Mouse (Mus musculus): ENCODE data around the gene Kcna6. TPM values are rescaled to one million over a fixed set of nuclear protein-coding genes. Genes with fewer than 3 reads are reported as not detected.

The Kcna6 gene
- polyA plus RNA-seq, 1 experiment from 2014 or later = 12.5 TPM

- Histone ChIP-seq H3K9me3 (replicated peaks) (no peaks in the 10 kb centered on the region), H3K4me1 (peaks cover 38% of the 10 kb centered on the region), H3K27me3 (no peaks in the 10 kb centered on the region), H3K9ac (no peak overlapping the region), H3K4me2 (replicated peaks) (no peak overlapping the region), H3K36me3 (no peaks in the 10 kb centered on the region), H3K4me3 (no peak overlapping the region), H3K27ac (peak overlapping the region; percentile 70)
- peak; percentile 48; the same call in 1 of the 2 replicates for ATAC-seq (ENCODE audit: low FRiP score)
- WGBS = 49% methylated on average over 5 of the region's 5 CpGs
Measured at GRCm38 (mm10) chr6:126766552-126766951, 26.1 kb upstream of the Kcna6 start.

DNA sequence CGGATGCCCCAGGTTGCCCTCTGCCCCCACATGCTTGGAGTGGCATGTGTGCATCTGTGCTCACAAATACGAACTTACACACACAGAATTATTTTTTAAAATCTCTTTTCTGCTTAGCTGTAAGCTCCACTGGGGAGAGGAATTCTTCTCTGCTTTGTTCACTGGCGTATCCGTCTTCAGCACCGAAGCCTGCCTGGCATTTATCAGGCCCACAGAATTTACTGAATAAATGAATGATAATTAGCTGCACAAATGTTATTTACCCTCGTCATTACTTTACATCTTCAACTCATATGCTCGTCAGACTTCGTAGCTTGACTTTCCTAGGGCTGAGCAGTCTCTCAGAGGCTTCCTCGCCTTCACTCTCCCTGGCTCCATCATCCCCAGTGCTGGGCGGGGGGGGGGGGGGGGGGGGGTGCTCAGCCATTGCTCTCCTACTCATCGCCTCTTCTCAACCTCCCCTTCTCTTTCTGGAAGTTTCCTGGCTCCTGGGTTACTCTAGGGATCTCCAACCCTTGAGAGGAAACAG is 24.2 kb upstream of the Kcna6 start:
- Histone ChIP-seq H3K4me2 (replicated peaks) (no peak overlapping the region), H3K36me3 (no peaks in the 10 kb centered on the region), H3K9ac (no peak overlapping the region), H3K9me3 (replicated peaks) (no peaks in the 10 kb centered on the region), H3K4me3 (no peak overlapping the region), H3K4me1 (peaks cover 32% of the 10 kb centered on the region), H3K27me3 (no peaks in the 10 kb centered on the region), H3K27ac (no peak overlapping the region)
- 60% methylated on average over 11 of the region's 11 CpGs for WGBS
- ATAC-seq (ENCODE audit: low FRiP score) = no peak

GRCm38 (mm10) chr6:126761362-126761761 is 20.9 kb upstream of the Kcna6 start:
- Histone ChIP-seq H3K4me2 (replicated peaks) (no peak overlapping the region), H3K9ac (no peak overlapping the region), H3K36me3 (no peaks in the 10 kb centered on the region), H3K4me1 (peaks cover 5% of the 10 kb centered on the region), H3K27ac (no peak overlapping the region), H3K9me3 (replicated peaks) (no peaks in the 10 kb centered on the region), H3K27me3 (no peaks in the 10 kb centered on the region), H3K4me3 (no peak overlapping the region)
- ATAC-seq (ENCODE audit: low FRiP score) = no peak
- 90% methylated on average over 4 of the region's 4 CpGs for WGBS

- H3K9me3 ChIP-seq (replicated peaks) = no peaks in the 10 kb centered on the region
- H3K4me3 ChIP-seq = no peak overlapping the region
- H3K4me1 ChIP-seq = peaks cover 14% of the 10 kb centered on the region
- peak overlapping the region; percentile 2; the same call in 1 of the 2 replicates for H3K4me2 ChIP-seq (replicated peaks)
- H3K9ac ChIP-seq = no peak overlapping the region
- no peaks in the 10 kb centered on the region for H3K36me3 ChIP-seq
- no peaks in the 10 kb centered on the region for H3K27me3 ChIP-seq
- WGBS = 36% methylated on average over 8 of the region's 8 CpGs
- H3K27ac ChIP-seq = no peak overlapping the region
- ATAC-seq (ENCODE audit: low FRiP score) = no peak
Measured at GRCm38 (mm10) chr6:126755729-126756411, 15.4 kb upstream of the Kcna6 start.

GRCm38 (mm10) chr6:126752520-126752919 is 12.0 kb upstream of the Kcna6 start:
- peak; percentile 51; the same call in 1 of the 2 replicates for ATAC-seq (ENCODE audit: low FRiP score)
- H3K27ac ChIP-seq = peak overlapping the region; percentile 25
- no peaks in the 10 kb centered on the region for H3K36me3 ChIP-seq
- H3K4me3 ChIP-seq = no peak overlapping the region
- 24% methylated on average over 12 of the region's 12 CpGs for WGBS
- no peak overlapping the region for H3K9ac ChIP-seq
- H3K4me1 ChIP-seq = peaks cover 14% of the 10 kb centered on the region
- no peaks in the 10 kb centered on the region for H3K27me3 ChIP-seq
- no peak overlapping the region; the same call in 1 of the 2 replicates for H3K4me2 ChIP-seq (replicated peaks)
- no peaks in the 10 kb centered on the region for H3K9me3 ChIP-seq (replicated peaks)

DNA sequence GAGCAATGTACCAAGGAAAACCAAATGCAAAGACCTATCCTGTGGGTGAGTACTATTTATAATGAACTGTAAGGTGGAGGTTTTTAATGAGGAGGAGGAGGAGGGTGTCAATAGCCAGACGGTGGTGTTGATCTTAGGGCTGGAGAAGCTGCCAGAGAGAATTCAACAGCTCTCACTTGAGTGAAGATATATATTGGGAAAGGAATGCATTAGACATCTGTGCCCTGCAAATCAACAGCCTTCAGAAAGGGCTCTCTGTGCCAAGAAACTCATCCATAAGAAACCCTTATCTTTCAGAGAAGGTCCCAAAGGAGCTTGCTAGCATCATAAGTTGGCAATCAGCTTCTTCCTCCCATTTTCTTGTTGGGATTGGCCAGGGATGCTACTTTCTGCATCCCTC is 5.4 kb upstream of the Kcna6 start:
- Histone ChIP-seq H3K4me2 (replicated peaks) (no peak overlapping the region), H3K27me3 (peaks cover 7% of the 10 kb centered on the region; the same call in 1 of the 2 replicates), H3K36me3 (no peaks in the 10 kb centered on the region), H3K27ac (no peak overlapping the region), H3K9me3 (replicated peaks) (no peaks in the 10 kb centered on the region), H3K9ac (no peak overlapping the region), H3K4me1 (no peaks in the 10 kb centered on the region), H3K4me3 (no peak overlapping the region)
- 70% methylated on average over 1 of the region's 1 CpGs for WGBS
- no peak for ATAC-seq (ENCODE audit: low FRiP score)

GRCm38 (mm10) chr6:126742610-126743009 is 2.1 kb upstream of the Kcna6 start:
- Histone ChIP-seq H3K4me3 (no peak overlapping the region), H3K4me1 (peaks cover 16% of the 10 kb centered on the region; the same call in 1 of the 2 replicates), H3K27ac (no peak overlapping the region), H3K36me3 (no peaks in the 10 kb centered on the region), H3K27me3 (peaks cover 30% of the 10 kb centered on the region), H3K9ac (no peak overlapping the region), H3K9me3 (replicated peaks) (no peaks in the 10 kb centered on the region), H3K4me2 (replicated peaks) (no peak overlapping the region)
- 58% methylated on average over 3 of the region's 3 CpGs for WGBS
- ATAC-seq (ENCODE audit: low FRiP score) = no peak

DNA sequence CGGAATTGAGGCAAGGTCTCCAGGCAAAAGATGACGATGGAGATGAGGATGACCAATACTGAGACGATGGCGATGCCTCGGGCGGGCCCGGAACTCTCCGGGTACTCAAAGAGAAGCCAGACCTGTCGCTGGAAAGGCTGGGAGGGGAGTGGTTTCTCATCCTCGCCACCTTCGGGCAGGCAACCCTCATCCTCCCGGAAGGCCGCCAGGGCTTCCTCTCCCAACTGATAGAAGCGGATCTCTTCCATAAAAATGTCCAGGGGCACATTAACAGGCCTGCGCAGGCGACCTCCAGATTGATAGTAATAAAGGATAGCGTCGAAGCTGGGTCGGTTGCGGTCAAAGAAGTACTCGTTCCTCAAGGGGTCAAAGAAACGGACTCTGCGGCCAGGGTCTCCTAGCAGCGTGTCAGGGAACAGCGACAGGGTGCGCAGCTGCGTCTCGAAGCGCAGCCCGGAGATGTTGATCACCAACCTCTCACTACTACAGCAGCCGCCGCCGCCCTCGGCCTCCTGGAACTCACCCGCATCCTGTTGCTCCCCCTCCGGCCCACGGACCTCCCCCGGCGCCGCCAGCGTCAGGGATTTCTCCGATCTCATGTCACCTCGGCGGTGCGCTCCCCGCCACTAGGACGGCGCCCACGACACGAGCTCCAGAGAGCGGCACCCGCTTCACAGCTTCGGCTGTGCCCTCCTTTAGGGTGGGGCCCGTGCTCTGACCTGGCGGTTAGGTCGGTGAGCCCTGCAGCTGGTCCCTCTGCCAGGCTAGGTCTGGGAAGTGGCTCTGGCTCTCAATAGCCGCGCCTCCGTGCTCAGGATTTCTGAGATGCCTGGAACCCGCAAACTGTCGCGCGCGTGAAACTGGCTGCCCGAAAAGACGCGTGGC is 906 bp downstream of the Kcna6 start:
- H3K36me3 ChIP-seq = no peaks in the 10 kb centered on the region
- H3K9me3 ChIP-seq (replicated peaks) = no peaks in the 10 kb centered on the region
- peaks cover 34% of the 10 kb centered on the region for H3K27me3 ChIP-seq
- peaks cover 26% of the 10 kb centered on the region for H3K4me1 ChIP-seq
- H3K4me2 ChIP-seq (replicated peaks) = peak overlapping the region; percentile 79
- H3K4me3 ChIP-seq = peak overlapping the region; percentile 48
- 1% methylated on average over 65 of the region's 67 CpGs for WGBS
- H3K9ac ChIP-seq = peak overlapping the region; percentile 56
- peak; percentile 60 for ATAC-seq (ENCODE audit: low FRiP score)
- H3K27ac ChIP-seq = no peak overlapping the region

- peaks cover 33% of the 10 kb centered on the region for H3K27me3 ChIP-seq
- no peaks in the 10 kb centered on the region for H3K9me3 ChIP-seq (replicated peaks)
- no peak for ATAC-seq (ENCODE audit: low FRiP score)
- H3K36me3 ChIP-seq = no peaks in the 10 kb centered on the region
- no peak overlapping the region for H3K4me3 ChIP-seq
- H3K9ac ChIP-seq = no peak overlapping the region
- peaks cover 32% of the 10 kb centered on the region for H3K4me1 ChIP-seq
- no peak overlapping the region for H3K27ac ChIP-seq
- WGBS = 78% methylated on average over 4 of the region's 4 CpGs
- no peak overlapping the region for H3K4me2 ChIP-seq (replicated peaks)
Measured at GRCm38 (mm10) chr6:126736996-126737395, 3.5 kb downstream of the Kcna6 start.

- H3K9ac ChIP-seq = no peak overlapping the region
- ATAC-seq (ENCODE audit: low FRiP score) = no peak
Measured at GRCm38 (mm10) chr6:126735806-126736205, 4.7 kb downstream of the Kcna6 start.

DNA sequence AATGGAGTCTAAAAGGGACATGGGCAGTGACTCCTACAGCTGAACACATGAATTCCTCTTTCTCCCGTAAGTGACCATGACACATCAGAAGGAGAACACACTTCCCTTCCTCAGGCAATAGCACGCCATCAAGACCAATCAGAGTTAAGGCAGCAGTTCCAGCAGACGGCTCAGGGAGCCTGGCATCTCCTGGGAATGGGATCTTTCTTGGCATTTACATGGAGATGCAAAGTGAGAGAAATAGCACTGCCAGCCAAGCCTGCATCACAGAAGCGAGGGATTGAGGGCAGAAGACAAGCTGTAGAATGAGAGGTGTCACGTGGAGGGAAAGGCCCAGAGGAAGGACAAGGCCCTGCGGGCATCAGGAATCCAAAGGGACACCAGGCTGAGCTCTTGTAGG is 7.8 kb downstream of the Kcna6 start:
- H3K4me2 ChIP-seq (replicated peaks) = no peak overlapping the region
- no peak overlapping the region for H3K4me3 ChIP-seq
- peaks cover 16% of the 10 kb centered on the region; the same call in 1 of the 2 replicates for H3K4me1 ChIP-seq
- no peak overlapping the region for H3K27ac ChIP-seq
- no peak overlapping the region for H3K9ac ChIP-seq
- no peak for ATAC-seq (ENCODE audit: low FRiP score)
- H3K36me3 ChIP-seq = no peaks in the 10 kb centered on the region
- H3K9me3 ChIP-seq (replicated peaks) = no peaks in the 10 kb centered on the region
- H3K27me3 ChIP-seq = peaks cover 4% of the 10 kb centered on the region; the same call in 1 of the 2 replicates
- 77% methylated on average over 6 of the region's 6 CpGs for WGBS

More at GRCm38 (mm10) chr6:126735806-126736205, 4.7 kb downstream of the Kcna6 start:
- 79% methylated on average over 3 of the region's 3 CpGs for WGBS
- no peak overlapping the region for H3K4me2 ChIP-seq (replicated peaks)
- no peaks in the 10 kb centered on the region for H3K36me3 ChIP-seq
- no peaks in the 10 kb centered on the region for H3K9me3 ChIP-seq (replicated peaks)
- H3K27ac ChIP-seq = no peak overlapping the region
- peaks cover 31% of the 10 kb centered on the region for H3K4me1 ChIP-seq
- peaks cover 27% of the 10 kb centered on the region for H3K27me3 ChIP-seq
- H3K4me3 ChIP-seq = no peak overlapping the region

- no peak overlapping the region for H3K27ac ChIP-seq
- H3K4me3 ChIP-seq = no peak overlapping the region
- H3K4me2 ChIP-seq (replicated peaks) = no peak overlapping the region
- no peak overlapping the region for H3K9ac ChIP-seq
- no peaks in the 10 kb centered on the region for H3K27me3 ChIP-seq
- no peak for ATAC-seq (ENCODE audit: low FRiP score)
- no peaks in the 10 kb centered on the region for H3K9me3 ChIP-seq (replicated peaks)
- peaks cover 5% of the 10 kb centered on the region; the same call in 1 of the 2 replicates for H3K4me1 ChIP-seq
- 86% methylated on average over 8 of the region's 8 CpGs for WGBS
- H3K36me3 ChIP-seq = no peaks in the 10 kb centered on the region
Measured at GRCm38 (mm10) chr6:126728803-126729202, 11.7 kb downstream of the Kcna6 start.

Data from hindbrain, embryonic 12.5 days (tissue).